Mouse (Mus musculus): ENCODE data around the gene Wdr24.

DNA sequence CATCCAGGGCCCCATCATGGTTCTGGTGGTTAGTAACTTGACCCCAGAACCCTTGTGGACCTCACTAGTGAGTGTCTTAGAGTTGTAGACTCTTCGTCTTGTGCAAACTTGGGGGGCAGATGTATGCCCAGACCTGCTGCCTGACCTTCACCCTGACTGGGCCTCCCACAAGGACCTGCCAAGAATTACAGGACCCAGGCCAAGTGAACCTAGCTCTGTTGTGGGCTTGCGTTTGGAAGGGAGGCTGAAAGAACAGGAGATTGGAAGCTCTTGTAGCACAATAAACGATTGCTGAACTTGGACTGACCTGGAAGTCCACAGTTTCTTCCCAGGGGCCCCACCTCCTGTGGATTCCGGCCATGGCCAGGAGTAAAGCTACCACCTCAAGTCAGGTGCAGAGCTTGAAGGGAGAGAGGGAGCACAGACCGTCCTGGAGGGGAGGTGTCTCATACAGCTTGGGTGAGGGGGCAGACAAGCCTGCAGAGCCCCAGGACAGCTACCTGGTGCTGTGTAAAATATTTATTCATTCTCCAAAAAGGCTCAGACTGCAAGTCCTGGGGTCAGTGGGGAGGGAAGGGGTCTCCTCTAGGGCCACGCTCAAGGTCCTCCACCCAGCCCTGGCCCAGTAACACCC lies 10.7 kb downstream of the Wdr24 start:
- no peak for TF ChIP-seq CTCF (IDR thresholded peaks at IDR 0.05; ENCODE audit: low read depth)
- no peak for TF ChIP-seq EP300 (IDR thresholded peaks at IDR 0.05; ENCODE audit: low read depth)
